Mouse (Mus musculus): ENCODE results near the gene Kctd13.
A peak's percentile ranks its signal among the peaks of the same experiment; 100 is the strongest.

Gene Kctd13

DNA sequence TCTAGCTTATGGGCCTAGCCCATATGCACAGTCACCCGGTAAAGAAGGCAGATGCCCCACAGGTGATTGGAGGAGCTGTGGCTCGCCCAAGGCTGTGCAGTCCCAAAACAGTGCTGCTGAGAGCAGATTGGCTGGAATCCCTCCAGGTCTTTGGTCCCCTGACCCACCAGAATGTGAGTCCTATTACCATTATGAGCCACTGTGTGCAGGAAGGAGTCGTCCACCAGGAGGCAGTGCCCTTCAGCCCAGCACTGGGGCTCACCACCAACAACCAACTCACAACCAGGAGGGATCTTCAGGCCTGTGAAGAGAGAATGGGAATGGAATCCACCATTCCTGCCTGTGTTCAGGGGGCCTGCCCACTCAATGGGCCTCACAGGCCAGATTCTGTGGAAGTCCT, 17.9 kb downstream of the Kctd13 start:
- DNase-seq, result peak; percentile 42

DNA sequence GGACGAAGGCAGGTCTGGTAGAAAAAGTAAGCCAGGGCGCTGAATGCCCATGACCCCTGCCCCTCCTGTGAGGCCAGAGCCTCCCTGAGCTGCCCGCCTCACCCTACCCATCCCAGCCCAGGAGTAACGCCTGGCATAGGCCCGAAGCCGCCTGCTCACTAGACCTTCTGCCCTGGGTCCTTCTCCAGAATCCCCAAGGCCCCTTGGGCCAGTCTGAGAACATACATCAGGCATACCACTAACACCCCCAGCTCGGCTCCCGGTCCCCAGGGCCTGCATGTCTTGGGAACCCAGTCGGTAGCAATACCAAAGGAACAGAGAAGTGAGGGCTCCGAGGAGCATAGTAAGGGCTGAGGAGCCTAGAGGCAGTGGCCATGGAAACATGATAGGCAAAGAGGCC, 19.9 kb downstream of the Kctd13 start:
- no peak for DNase-seq

DNA sequence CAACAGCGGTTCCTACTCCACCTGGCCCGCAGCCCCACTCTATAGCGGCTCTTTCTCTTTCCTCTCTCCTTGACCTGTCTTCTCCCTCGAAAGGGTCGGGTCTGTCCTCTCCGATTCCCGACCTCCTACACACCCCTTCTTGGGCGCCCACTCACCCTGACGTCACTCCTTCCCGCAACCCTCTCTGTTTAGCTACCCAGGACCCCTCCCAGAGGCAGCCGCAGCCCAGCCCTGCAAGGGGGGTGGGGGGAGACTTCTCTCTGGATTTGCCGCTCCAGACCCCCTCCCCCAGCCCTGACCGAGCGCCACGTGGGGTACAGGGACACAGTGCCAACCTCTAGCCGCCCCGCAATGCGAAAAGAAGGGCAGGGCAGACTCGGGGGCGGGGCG, 20.7 kb downstream of the Kctd13 start, which contains the start of gene Asphd1:
Gene Asphd1, minus strand, starts transcription at position 180 of the 390 bp plus-strand sequence.
- DNase-seq, result no peak

DNA sequence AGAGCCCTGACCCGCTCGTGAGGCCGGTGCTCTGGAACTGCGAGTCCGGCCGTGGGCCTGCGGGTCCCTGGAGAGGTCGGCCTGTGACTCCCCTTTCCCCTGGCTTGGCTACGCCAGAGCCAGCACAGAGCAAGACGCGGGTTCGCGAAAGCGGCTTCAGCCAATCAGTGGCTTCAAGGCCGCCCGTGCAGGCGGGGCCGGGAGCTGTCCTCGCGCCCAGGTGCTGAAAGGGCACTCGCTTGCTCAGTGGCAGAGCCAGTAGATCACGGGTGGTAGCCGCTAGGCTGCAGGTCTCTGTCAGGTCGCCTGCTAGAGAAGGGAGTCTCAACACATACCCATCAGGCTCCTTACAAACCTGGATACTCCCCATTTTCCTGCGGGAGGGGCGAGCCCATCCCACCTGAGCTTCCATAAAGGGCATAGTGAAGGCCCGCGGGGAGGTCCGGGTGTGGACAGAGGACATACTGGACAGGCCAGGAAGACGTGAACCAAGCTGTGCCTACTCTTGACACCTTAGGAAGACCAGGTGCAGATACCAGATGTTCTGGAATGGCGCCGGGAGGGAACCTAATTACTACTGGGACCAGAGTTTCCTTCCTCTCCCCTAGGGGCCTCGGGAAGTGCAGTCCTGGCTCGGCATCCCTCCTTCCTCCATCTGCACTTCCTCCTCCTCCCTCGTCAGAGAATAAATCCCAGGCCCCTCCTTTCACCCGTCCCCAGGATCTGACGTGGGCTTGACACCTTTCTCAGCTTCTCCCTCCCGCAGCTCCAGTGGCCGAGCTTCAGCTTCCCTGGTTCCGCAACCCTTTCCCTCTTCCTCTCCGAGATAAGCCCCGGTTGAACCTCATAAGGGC, 21.3 kb downstream of the Kctd13 start, which contains the start of gene Sez6l2:
Gene Sez6l2, plus strand, starts transcription at position 771 of the 854 bp plus-strand sequence.
- peak; percentile 89 for DNase-seq

DNA sequence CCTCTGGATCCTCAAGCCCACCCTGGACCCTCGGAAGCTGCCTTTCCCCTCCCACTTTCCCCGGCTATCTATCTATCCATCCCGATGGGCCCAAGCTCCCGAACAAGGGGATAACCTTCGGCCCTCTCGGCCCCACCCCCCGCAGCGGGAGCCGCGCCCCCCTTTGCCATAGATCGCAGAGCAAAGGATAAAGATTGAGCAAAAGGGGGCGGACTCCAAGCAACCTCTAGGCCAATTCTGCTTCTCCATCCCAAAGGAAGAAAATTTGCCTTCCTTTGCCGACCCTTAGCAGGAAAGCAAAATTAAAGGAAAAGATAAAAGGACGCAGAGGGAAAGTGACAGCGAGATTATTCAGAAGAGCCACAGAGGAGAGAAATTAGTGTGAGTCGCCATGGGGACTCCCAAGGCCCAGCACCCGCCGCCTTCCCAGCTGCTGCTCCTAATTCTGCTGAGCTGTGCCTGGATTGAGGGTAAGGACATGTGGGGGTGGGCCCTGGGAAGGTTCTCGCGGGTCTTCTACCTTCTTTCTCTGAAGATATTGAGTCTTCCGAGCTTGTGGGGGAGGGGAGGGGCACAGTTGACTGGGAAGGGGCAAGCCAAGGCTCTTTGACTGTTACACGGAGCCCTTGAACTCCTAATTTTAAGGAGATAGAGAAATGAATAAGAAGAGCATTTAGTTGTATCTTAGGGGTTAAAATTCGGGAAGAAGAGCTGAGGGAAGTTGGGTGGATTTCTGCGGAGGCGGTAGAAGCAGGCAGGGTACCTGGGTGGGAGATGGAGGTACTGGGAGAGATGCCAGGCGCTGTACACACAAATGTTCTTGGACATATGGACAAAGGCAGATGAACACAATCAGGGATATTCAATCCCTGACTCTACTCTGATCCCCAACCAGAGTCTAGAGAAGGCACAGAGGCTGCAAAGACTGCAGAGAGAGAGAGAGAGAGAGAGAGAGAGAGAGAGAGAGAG, 22.3 kb downstream of the Kctd13 start:
- no peak for DNase-seq

DNA sequence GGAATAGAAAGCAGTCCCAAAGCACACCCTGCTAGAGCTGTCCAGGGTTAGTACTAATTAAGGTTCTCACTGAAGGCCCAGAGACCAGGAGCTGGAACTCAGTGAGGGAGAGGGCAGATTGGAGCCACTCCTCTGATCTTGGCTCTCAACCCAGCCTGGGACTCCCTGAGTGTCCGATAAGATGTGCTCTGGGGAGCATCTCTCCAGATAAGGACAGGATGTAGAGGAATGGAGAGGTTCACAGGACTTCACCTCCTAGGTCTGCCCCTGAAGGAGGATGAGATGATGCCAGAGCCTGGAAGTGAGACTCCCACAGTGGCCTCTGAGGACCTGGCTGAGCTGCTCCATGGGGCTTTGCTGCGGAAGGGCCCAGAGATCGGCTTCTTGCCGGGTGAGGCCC, 23.1 kb downstream of the Kctd13 start:
- no peak for DNase-seq

DNA sequence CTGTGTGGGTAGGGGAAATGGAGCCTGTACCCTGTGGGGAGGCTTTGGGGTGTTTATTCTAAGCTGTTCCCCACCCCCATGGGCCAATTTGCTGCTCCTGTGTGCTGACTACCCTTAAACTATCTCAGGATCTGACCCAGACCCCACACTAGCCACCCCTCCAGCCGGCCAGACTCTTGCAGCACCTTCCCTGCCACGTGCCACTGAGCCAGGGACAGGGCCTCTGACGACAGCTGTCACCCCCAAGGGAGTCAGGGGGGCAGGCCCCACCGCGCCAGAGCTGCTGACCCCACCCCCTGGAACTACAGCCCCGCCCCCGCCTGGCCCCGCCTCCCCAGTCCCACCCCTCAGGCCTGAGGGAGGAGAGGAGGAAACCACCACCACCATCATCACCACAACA, 24.0 kb downstream of the Kctd13 start:
- DNase-seq, result no peak

DNA sequence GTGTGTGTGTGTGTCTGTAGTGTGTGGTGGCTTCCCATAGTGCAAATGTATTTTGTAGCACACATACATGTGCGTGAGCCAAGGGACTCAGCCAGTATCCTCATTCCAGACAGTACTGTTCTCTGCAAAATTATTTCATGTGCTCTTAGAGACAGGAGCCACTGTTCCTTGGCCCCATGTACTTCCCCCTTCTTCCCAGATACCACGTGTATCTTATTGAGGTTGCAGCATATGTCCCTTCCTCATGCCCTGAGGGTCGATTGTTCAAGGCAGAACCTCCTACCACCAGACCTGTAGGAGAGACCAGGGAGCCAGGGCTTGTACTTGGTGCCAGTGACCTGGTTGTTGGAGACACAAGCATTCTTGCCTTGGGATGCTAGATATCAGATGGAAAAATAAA, 26.4 kb downstream of the Kctd13 start:
- DNase-seq, result no peak

DNA sequence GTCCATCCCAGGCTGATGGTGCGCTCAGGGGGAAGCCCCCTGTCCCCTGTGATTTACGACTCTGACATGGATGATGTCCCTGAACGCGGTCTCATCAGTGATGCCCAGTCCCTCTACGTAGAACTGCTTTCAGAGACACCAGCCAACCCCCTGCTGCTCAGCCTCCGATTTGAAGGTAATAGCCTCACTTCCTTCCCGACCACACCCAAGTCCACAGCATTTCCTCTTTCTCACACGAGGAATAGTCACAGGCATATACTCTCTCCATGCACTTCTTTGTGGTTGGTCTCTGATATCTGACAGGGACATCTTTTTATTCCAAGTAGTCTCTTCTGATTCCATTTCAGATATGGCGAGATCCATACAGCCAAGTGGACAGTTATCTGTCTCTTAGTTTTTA, 31.1 kb downstream of the Kctd13 start:
- no peak for DNase-seq

DNA sequence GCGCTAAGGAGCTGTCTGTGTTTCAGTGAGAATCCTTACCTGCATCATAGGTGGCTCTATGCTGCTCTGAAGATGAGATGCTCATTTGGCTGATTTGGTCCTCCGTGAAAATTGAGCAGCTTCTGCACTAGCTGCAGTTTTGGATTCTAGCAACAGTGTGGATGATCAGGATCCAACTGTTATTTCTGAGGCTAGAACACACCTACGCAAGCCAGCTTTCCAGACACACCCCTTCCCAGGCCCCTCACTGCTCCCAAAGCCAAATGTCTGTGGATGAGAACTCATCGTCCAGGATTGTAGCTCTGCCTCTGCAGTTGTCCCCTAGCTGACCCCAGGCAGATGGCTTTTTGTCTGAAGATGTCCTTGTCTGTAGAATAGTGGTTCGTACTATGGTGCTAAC, 32.4 kb downstream of the Kctd13 start:
- DNase-seq, result no peak

DNA sequence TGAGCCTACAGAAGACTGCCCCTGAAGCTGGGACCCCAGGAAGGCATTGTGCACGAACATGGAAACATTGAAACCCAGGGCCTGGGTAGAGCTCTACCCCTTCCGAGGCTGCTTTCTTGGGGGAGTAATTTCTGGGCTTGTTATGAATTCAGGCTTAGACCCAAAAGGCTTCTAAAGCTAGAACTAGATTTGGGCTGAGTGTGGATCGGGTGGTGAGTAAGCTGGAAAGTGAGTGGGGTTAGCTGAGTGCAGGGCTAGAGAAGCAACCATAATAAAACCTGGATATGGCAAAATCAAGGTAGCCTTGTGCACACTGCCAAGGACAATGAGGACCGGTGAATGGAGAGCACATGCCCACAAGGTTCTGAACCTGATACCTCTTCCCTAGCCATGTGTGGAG, 33.3 kb downstream of the Kctd13 start:
- DNase-seq, result no peak

DNA sequence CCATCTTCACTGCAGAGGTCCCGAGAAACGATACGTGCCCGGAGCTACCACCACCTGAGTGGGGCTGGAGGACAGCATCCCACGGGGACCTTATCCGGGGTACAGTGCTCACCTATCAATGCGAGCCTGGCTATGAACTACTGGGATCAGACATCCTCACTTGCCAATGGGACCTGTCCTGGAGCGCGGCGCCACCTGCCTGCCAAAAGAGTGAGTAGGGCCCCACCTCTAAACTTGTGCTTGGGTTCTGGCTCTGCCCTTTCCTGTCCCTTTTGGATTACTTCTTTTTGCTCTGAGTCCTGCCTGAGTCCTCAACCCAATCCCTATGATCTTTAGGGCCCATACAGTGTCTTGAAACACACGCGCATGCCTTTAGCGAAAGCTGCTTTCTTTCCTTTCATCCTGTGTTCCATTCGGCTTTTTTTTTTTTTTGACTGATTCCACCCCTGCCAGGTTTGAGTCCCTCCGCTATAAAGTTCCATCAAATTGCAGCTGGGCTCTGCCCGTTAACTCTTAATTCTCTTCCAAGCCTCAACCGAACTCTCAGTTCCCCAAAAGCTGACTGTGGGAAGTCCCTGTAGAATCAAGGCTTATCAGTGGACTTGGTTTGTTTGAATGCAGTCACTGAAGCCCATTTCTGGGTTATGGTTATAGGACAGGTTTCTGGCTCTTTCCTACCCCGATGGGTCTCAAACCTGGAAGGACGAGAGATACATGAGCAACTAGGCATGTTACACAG, 35.0 kb downstream of the Kctd13 start:
- peak; percentile 73 for DNase-seq

DNA sequence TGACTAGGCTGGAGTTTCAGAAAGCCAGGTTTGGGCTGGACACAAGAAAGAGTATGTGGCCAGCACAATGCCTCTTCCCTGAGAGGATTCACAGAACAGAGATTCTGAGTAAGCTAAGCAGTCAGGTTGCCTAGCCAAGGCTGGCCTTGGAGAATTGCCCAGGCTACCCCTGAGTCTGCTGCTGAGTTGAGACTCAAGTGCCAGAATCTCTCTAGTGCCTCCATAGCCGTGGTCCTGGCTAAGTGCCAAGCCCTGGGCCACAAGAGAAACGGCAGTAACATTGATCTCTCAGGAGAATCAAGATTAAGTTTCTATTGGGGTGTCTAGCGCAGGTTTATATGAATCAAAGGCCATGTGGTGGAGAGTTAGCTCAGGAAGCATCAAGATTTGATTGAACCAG, 36.9 kb downstream of the Kctd13 start:
- DNase-seq, result no peak

DNA sequence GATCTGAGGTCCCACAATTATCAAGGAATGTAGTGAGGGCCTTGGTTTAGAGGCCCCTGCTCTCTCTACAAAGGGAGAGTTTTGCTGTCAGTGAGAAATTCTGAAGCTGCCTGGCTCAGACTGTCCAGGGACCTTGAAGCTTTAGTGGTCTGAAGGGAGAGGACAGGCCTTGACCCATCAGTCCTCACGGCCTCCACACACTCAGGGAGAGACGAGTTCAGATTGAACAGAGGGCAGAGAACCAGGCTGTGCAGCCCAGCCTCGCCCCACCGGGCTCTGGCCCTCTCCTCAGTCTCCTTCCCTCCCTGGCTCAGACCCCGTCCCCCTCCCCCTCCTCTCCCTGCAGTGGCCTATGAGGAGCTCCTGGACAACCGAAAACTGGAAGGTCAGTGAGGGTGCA, 38.7 kb downstream of the Kctd13 start:
- DNase-seq, result no peak

DNA sequence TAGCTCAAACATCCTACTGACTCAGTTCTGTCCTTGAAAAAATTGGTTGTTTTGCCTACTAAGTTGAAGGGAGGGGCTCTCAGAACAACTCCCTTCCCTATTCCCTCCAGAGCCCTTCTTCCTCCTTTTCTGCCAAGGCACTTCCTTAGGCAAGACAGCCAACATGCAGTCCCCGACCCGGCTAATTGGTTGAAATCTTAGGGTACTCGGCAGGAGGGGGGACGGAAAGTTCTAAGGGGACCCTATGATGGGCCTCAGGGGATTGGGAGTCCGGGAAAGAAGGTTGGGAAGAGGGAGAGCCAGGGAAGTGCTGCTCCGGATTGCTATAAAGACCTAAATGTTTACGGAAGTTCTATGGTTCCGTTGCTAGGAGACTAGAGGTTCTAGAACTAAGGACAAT, 46.8 kb downstream of the Kctd13 start:
- DNase-seq, result peak; percentile 28

DNA sequence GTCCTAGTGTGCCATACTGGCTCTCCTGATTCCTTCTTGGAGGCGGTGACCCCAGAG, 47.0 kb downstream of the Kctd13 start, which contains the start of gene Cdipt:
Gene Cdipt, plus strand, starts transcription at position 22 of the 57 bp plus-strand sequence.
- no peak for DNase-seq

DNA sequence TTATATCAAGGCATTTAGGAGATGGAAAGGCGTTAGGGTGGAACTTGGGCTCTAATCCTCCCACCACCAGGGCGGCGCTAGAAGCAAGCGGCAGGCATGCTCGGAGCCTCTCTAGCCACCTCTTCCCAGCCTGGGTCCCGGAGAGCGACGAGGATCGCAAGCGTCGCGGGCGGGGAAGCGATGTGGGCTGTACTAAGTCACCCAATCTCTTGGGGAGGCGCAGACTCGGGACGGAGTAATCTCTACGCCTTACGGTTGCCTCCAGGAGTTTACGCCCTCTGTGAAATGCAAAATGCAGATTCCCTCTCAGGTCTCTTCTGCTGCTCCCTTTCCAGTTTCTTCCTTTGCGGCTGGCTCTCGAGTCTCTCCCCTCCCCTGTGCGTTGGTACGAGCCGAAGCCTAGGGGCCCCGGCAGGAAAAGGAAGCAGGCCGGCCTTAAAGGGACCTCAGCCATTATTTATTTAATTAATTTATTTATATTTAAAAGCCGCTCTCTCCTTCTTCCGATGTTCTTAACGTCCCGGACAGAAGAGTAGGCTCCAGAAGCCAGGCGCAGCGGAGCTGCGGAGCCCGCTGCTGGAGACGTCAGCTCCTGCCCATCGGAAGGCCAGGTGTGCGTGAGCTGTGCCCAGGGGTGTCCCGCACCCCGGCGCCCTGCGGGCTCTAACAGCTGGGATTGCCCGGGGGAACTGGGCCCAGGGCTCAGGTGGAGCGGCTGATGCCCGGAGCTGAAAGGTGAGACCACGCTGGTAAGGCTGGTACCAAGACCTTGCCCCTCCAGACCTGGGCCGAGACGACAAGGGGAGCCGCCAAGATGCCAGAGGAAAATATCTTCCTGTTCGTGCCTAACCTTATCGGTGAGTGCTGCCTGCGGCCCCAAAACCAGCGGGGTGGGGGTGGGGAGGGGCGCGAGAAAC, 47.5 kb downstream of the Kctd13 start, which contains the start of gene Cdiptos:
Gene Cdiptos, minus strand, starts transcription at position 149 of the 917 bp plus-strand sequence.
- DNase-seq, result peak; percentile 97

DNA sequence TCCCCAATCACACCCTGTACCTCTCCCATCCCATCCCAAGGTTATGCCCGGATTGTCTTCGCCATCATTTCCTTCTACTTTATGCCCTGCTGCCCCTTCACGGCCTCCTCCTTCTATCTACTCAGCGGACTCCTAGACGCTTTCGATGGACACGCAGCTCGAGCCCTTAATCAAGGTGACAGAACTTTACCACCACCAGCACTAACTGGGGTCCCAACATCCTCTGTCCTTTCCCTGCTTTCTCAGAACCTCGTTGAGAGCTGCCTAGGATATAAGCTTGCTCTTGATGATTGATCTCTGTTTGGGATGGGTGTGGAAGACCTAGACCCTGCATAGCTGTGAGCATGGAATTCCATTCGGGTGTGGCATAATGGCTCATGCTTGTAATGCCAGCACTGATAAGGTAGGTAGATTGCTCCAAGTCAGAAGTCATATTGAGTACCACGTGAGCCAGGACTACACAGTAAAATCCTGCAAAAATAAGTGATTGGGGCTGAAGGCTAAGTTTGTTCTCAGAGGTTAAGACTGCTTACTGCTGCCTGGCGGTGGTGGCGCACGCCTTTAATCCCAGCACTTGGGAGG, 48.3 kb downstream of the Kctd13 start:
- DNase-seq, result peak; percentile 35

DNA sequence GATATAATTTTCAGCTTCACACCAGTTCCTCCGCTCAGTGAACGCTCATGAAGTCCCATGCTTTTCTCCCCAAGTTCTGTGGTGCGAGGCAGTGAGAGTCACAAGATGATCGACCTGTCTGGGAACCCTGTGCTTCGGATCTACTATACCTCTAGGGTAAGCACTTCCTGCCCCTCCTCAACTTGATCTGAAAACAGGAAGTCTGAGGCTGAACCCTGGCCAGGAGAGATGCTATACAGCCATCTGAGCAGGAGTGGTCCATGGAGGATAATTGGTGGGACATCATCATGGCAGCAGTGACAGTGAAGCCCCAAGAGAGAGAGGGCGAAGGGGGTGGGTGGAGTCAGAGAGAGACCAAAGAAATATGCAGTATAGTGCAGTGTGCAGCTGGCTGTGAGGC, 50.2 kb downstream of the Kctd13 start:
- DNase-seq, result no peak

DNA sequence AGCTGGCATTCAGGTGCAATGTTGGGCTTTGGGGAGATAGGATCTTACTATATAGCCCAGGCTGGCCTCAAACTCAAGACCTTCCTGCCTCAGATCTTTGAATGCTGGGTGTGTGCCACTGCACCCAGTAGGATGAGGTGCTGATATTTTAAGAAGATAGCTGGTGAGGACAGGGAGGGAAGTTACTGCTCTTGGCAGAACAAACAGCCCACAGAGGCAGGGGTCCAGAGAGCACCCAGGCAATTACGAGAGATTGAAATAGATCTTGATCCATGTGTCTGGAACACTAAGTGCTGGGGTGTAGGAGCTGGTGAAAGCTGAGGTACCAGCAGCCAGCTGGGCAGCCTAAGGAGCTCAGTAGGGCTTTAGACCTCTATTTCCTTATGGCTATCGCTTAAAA, 52.9 kb downstream of the Kctd13 start:
- no peak for DNase-seq

DNA sequence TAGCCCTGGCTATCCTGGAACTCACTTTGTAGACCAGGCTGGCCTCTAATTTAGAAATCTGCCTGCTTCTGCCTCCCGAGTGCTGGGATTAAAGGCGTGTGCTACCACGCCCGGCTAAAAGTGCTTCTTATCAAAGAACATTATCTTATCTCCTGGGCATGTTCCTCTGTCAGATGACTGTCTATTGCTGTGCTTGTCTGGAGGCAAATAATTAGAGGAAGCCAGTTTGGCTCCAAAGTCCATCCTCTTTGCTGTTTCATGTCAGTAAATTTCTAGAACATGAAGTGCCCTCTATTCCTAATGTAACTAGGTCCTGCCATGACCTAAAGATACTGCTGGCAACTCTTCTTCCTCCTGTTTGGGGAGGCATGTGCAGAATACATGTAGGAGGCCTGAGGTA, 53.4 kb downstream of the Kctd13 start:
- no peak for DNase-seq

DNA sequence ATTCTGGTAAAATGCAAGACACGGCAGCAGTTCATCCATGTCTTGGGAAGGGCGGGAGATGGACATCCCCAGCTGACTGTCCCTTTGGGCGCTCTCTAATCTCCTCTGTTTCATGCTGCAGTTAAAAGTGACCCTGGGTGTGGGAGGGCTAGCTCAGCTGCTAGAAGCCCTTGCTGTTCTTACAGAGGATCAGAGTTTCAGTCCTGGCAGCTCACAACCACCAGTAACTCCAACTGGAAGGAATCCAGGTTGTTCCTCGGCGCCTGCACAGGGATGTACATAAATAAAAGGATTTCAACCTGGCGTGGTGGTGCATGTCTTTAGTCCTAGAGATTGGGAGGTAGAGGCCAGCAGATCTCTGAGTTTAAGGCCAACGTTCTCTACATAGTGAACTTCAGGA, 54.4 kb downstream of the Kctd13 start:
- DNase-seq, result no peak

Measured in lung, postnatal 36 days (tissue).